Mouse (Mus musculus): ENCODE measurements at regions not wholly inside any gene's neighbourhood (a gene's known extent, or its start where the extent isn't known, plus 50 kb on each side); places are given as distances from the start of the nearest gene placed in this dataset.

DNA sequence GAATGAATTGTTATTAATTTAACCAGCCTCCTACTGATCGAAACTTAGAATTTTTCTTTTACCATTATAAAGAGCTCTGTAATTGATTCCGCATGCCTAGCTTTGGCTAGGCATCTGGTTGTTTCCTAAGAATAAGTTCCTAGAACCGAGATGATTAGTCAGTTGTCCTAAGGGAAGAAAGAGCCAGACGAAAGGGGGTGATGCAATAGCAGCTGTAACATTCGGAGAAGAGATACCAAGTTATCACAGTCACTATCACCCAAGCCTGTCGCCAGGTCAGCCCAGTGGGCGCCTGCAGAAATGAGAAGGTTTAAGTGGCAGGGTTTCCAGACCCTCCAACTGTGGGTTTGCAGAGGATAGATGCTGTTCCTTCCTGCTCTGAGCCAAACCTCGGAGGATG lies 242.8 kb downstream of the Enc1 start:
- no peaks in the 10 kb centered on the region for H3K36me3 ChIP-seq (ENCODE audit: control insufficient read depth, insufficient read depth, low read length)
- ATAC-seq (ENCODE audit: low FRiP score, low read depth) (no peak), DNase-seq (ENCODE audit: low spot score) (peak; percentile 69)
- H3K27ac ChIP-seq (replicated peaks; ENCODE audit: low read depth, low read length): no peak overlapping the region
- no peak overlapping the region for H3K9ac ChIP-seq (ENCODE audit: low read depth, low read length, severe bottlenecking)
- H3K4me1 ChIP-seq (ENCODE audit: control insufficient read depth, insufficient read depth, low read length): peaks cover 23% of the 10 kb centered on the region
- 47% methylated on average over 8 of the region's 8 CpGs for WGBS
- H3K27me3 ChIP-seq (ENCODE audit: control insufficient read depth, insufficient read depth, low read length): no peaks in the 10 kb centered on the region
- no peak for TF ChIP-seq POLR2A (IDR thresholded peaks at IDR 0.05; ENCODE audit: borderline replicate concordance, extremely low read depth, insufficient read depth, insufficient read length)
- no peak overlapping the region for H3K4me3 ChIP-seq (replicated peaks; ENCODE audit: low read length)
- H3K9me3 ChIP-seq (ENCODE audit: control insufficient read depth, low read length): peaks cover 3% of the 10 kb centered on the region; the same call in 1 of the 2 replicates
- H3K4me2 ChIP-seq (replicated peaks; ENCODE audit: low read depth, low read length, severe bottlenecking): no peak overlapping the region

- peaks cover 3% of the 10 kb centered on the region; the same call in 1 of the 2 replicates for H3K9me3 ChIP-seq (ENCODE audit: control insufficient read depth, low read length)
- H3K4me3 ChIP-seq (replicated peaks; ENCODE audit: low read length): no peak overlapping the region
Measured at GRCm38 (mm10) chr13:97482439-97482946, 241.6 kb downstream of the Enc1 start.

DNA sequence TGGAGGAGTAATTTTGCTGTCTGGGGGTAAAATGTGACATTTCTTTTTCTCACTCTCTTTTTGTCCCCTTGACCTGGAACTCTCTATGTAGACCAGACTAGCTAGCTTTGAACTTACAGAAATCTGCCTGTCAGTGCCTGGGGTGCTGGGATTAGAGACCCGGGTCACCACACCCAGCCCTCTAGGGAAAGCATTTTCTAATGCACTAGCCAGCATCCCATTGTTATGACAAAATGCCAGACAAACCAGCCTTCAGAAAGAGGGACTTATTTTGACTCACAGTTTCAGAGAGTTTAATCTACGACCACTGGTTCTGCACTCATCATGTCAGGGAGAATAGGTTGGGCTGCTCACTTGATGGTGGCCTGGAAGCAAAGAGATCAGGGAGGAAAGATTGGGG lies 240.4 kb downstream of the Enc1 start:
- Histone ChIP-seq H3K4me3 (replicated peaks; ENCODE audit: low read length) (no peak overlapping the region), H3K4me2 (replicated peaks; ENCODE audit: low read depth, low read length, severe bottlenecking) (no peak overlapping the region), H3K9ac (ENCODE audit: low read depth, low read length, severe bottlenecking) (no peak overlapping the region), H3K36me3 (ENCODE audit: control insufficient read depth, insufficient read depth, low read length) (no peaks in the 10 kb centered on the region), H3K27ac (replicated peaks; ENCODE audit: low read depth, low read length) (no peak overlapping the region), H3K9me3 (ENCODE audit: control insufficient read depth, low read length) (peaks cover 3% of the 10 kb centered on the region; the same call in 1 of the 2 replicates), H3K27me3 (ENCODE audit: control insufficient read depth, insufficient read depth, low read length) (no peaks in the 10 kb centered on the region), H3K4me1 (ENCODE audit: control insufficient read depth, insufficient read depth, low read length) (peaks cover 9% of the 10 kb centered on the region)
- TF ChIP-seq POLR2A (IDR thresholded peaks at IDR 0.05; ENCODE audit: borderline replicate concordance, extremely low read depth, insufficient read depth, insufficient read length): no peak
- ATAC-seq (ENCODE audit: low FRiP score, low read depth) (no peak), DNase-seq (ENCODE audit: low spot score) (no peak)
- 88% methylated on average over 2 of the region's 2 CpGs for WGBS

More at GRCm38 (mm10) chr13:97482439-97482946, 241.6 kb downstream of the Enc1 start:
- 94% methylated on average over 3 of the region's 3 CpGs for WGBS
- Histone ChIP-seq H3K4me2 (replicated peaks; ENCODE audit: low read depth, low read length, severe bottlenecking) (no peak overlapping the region), H3K9ac (ENCODE audit: low read depth, low read length, severe bottlenecking) (no peak overlapping the region), H3K27ac (replicated peaks; ENCODE audit: low read depth, low read length) (no peak overlapping the region), H3K36me3 (ENCODE audit: control insufficient read depth, insufficient read depth, low read length) (no peaks in the 10 kb centered on the region), H3K4me1 (ENCODE audit: control insufficient read depth, insufficient read depth, low read length) (peaks cover 11% of the 10 kb centered on the region), H3K27me3 (ENCODE audit: control insufficient read depth, insufficient read depth, low read length) (no peaks in the 10 kb centered on the region)
- ATAC-seq (ENCODE audit: low FRiP score, low read depth) (no peak), DNase-seq (ENCODE audit: low spot score) (no peak)
- TF ChIP-seq POLR2A (IDR thresholded peaks at IDR 0.05; ENCODE audit: borderline replicate concordance, extremely low read depth, insufficient read depth, insufficient read length): no peak

DNA sequence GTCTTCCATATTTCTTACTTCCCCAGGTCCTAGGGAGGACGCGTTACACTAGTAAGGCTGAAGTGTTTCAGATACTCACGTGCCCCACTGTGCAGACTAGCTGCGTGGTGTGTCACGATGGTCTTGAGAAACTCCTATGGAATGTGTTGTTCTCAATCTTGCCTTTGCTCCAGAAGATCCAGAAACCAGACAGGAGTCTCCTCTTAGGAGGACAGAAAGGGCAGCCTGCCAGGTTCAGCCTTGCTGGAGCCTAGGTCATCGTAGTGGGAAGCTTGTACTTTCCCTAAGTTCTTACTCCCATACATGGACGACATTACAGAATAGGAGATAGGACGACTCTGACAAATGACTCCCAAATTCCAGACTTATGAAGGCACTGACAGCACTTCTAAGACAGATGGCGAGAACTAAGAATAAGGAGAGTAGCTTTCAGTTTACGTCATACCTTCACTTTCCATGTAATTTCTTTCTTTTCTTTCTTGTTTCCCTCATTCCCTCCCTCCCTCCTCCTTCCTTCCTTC lies 238.2 kb downstream of the Enc1 start:
- ATAC-seq (ENCODE audit: low FRiP score, low read depth) (no peak), DNase-seq (ENCODE audit: low spot score) (no peak)
- H3K9ac ChIP-seq (ENCODE audit: low read depth, low read length, severe bottlenecking): no peak overlapping the region
- peaks cover 3% of the 10 kb centered on the region; the same call in 1 of the 2 replicates for H3K9me3 ChIP-seq (ENCODE audit: control insufficient read depth, low read length)
- H3K27me3 ChIP-seq (ENCODE audit: control insufficient read depth, insufficient read depth, low read length): no peaks in the 10 kb centered on the region
- no peak overlapping the region for H3K27ac ChIP-seq (replicated peaks; ENCODE audit: low read depth, low read length)
- WGBS: 86% methylated on average over 10 of the region's 10 CpGs
- H3K4me3 ChIP-seq (replicated peaks; ENCODE audit: low read length): no peak overlapping the region
- H3K4me1 ChIP-seq (ENCODE audit: control insufficient read depth, insufficient read depth, low read length): peaks cover 4% of the 10 kb centered on the region; the same call in 1 of the 2 replicates
- H3K4me2 ChIP-seq (replicated peaks; ENCODE audit: low read depth, low read length, severe bottlenecking): no peak overlapping the region
- H3K36me3 ChIP-seq (ENCODE audit: control insufficient read depth, insufficient read depth, low read length): no peaks in the 10 kb centered on the region
- TF ChIP-seq POLR2A (IDR thresholded peaks at IDR 0.05; ENCODE audit: borderline replicate concordance, extremely low read depth, insufficient read depth, insufficient read length): no peak

DNA sequence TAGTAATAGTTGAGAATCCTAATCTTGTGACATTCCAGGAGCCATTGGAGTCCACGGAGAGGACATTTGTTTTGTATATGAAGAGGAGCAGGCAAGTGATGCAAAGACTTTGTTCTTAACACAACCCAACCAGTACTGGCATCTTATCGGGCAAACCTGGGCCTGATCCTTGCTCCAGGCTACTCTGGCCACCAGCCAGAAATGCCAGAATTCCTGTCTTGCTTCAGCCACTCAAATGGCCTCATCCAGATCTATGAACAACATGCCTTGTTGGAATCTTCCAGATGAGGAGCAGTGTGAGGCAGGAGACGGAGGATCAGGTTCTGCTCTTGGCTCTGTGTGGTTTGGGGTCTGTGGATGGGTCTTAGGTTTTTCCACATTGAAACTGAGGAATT lies 233.1 kb downstream of the Enc1 start:
- Histone ChIP-seq H3K27ac (replicated peaks; ENCODE audit: low read depth, low read length) (no peak overlapping the region), H3K9ac (ENCODE audit: low read depth, low read length, severe bottlenecking) (no peak overlapping the region), H3K4me1 (ENCODE audit: control insufficient read depth, insufficient read depth, low read length) (no peaks in the 10 kb centered on the region), H3K36me3 (ENCODE audit: control insufficient read depth, insufficient read depth, low read length) (no peaks in the 10 kb centered on the region), H3K9me3 (ENCODE audit: control insufficient read depth, low read length) (no peaks in the 10 kb centered on the region), H3K4me3 (replicated peaks; ENCODE audit: low read length) (no peak overlapping the region), H3K27me3 (ENCODE audit: control insufficient read depth, insufficient read depth, low read length) (no peaks in the 10 kb centered on the region), H3K4me2 (replicated peaks; ENCODE audit: low read depth, low read length, severe bottlenecking) (no peak overlapping the region)
- ATAC-seq (ENCODE audit: low FRiP score, low read depth): no peak
- no peak for DNase-seq (ENCODE audit: low spot score)
- 67% methylated on average over 3 of the region's 3 CpGs for WGBS
- no peak for TF ChIP-seq POLR2A (IDR thresholded peaks at IDR 0.05; ENCODE audit: borderline replicate concordance, extremely low read depth, insufficient read depth, insufficient read length)
